20 mouse cellular contexts compared by ENCODE assay signal in the genomic region with DNA sequence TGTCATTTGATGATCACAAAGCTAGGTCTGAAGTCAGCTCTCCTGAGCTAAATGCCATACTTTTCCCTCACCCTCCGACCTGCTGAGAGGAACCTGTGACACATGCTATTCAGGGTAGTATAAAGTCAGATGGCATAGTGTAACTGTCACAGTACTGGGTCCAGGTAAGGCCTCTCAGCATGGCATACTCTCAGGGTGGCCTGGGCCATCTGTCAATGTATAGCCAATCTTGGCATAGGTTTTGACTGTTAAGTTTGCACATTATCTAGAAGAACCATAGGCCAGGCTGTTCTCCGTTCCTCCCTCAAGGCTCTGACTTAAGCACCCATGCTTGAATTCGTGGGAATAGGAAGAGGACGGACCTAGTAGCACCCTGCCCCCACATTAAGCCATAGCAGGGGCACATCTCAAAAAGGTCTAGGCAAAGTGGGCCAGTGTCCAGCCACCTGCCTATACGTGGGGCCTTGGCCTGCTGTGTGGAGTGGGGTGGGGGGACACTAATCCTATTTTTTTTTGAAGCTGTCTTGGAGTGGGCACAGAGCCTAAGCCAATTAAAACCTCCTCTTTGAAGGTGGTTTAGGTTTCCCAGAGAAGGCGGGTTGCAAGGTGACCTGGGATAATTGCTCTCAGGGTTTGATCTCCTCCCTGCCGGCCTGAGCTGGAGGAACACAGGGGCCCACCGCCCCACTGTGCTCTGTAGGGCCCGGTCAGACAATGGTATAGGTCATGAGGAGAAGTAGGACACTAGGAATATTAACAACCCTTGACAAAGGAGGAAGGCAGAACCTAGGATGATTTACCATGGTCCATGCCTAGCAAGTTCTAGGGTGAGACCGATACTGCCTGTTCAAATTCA.
A peak's percentile ranks its signal among the peaks of the same experiment; 100 is the strongest.
DNase-seq lines count a peak whose midpoint lies in the region; ATAC-seq lines count a peak whose summit lies in the region.
"Had no signal": no experiment of that assay in that cellular context is flagged by ENCODE, and none has a peak within 500 bp of the region (broad histone marks: within the 10 kb centered on the region; RNA-seq: fewer than 3 reads in every experiment).

No protein-coding gene starts in this region.

- H3K4me2 ChIP-seq in hindbrain, embryonic 15.5 days: no peak overlapping the region
- no peak overlapping the region for H3K4me2 ChIP-seq in hindbrain, embryonic 14.5 days (replicated peaks)
- no peak overlapping the region for H3K4me2 ChIP-seq in hindbrain, embryonic 16.5 days (ENCODE audit: low read length)
- H3K4me2 ChIP-seq: limb, embryonic 12.5 days; neural tube, embryonic 13.5 days had no signal

- H3K27ac ChIP-seq in hindbrain, embryonic 15.5 days (replicated peaks): no peak overlapping the region
- no peak overlapping the region for H3K27ac ChIP-seq in hindbrain, embryonic 14.5 days
- no peak overlapping the region for H3K27ac ChIP-seq in hindbrain, embryonic 16.5 days (ENCODE audit: low read depth, low read length)
- H3K27ac ChIP-seq: limb, embryonic 12.5 days; neural tube, embryonic 13.5 days had no signal

- no peaks in the 10 kb centered on the region for H3K27me3 ChIP-seq in hindbrain, embryonic 15.5 days
- no peaks in the 10 kb centered on the region for H3K27me3 ChIP-seq in hindbrain, embryonic 14.5 days (ENCODE audit: control insufficient read depth, insufficient read depth, low read length)
- no peaks in the 10 kb centered on the region for H3K27me3 ChIP-seq in hindbrain, embryonic 16.5 days (replicated peaks; ENCODE audit: control insufficient read depth, insufficient read depth, low read length)
- H3K27me3 ChIP-seq: limb, embryonic 12.5 days; neural tube, embryonic 13.5 days had no signal

- H3K4me3 ChIP-seq in hindbrain, embryonic 15.5 days: no peak overlapping the region
- no peak overlapping the region for H3K4me3 ChIP-seq in hindbrain, embryonic 14.5 days (replicated peaks; ENCODE audit: low read length)
- no peak overlapping the region for H3K4me3 ChIP-seq in hindbrain, embryonic 16.5 days (ENCODE audit: low read length)
- H3K4me3 ChIP-seq: limb, embryonic 12.5 days; neural tube, embryonic 13.5 days had no signal

- H3K9me3 ChIP-seq in hindbrain, embryonic 15.5 days: no peaks in the 10 kb centered on the region
- H3K9me3 ChIP-seq in hindbrain, embryonic 14.5 days (ENCODE audit: control insufficient read depth, low read length): no peaks in the 10 kb centered on the region
- no peaks in the 10 kb centered on the region for H3K9me3 ChIP-seq in hindbrain, embryonic 16.5 days (ENCODE audit: control insufficient read depth, low read length)
- H3K9me3 ChIP-seq: limb, embryonic 12.5 days; neural tube, embryonic 13.5 days had no signal

- 0 out of 2 replicates have a peak, but pooled peaks cover 6% of the 10 kb centered on the region for H3K4me1 ChIP-seq in hindbrain, embryonic 15.5 days (replicated peaks)
- no peaks in the 10 kb centered on the region for H3K4me1 ChIP-seq in hindbrain, embryonic 14.5 days (replicated peaks; ENCODE audit: control insufficient read depth, insufficient read depth, low read length)
- H3K4me1 ChIP-seq in hindbrain, embryonic 16.5 days (ENCODE audit: control insufficient read depth, insufficient read depth, low read depth, low read length): no peaks in the 10 kb centered on the region
- H3K4me1 ChIP-seq: neural tube, embryonic 13.5 days had no signal

- 63% methylated on average over 10 of the region's 10 CpGs for WGBS in hindbrain, embryonic 15.5 days
- WGBS in hindbrain, embryonic 14.5 days: 65% methylated on average over 10 of the region's 10 CpGs
- WGBS in hindbrain, embryonic 16.5 days: 65% methylated on average over 10 of the region's 10 CpGs

- no peak overlapping the region for H3K9ac ChIP-seq in hindbrain, embryonic 15.5 days
- H3K9ac ChIP-seq in hindbrain, embryonic 14.5 days: no peak overlapping the region
- no peak overlapping the region for H3K9ac ChIP-seq in hindbrain, embryonic 16.5 days (ENCODE audit: low read depth, low read length)
- H3K9ac ChIP-seq: limb, embryonic 12.5 days; liver, postnatal 0 days; neural tube, embryonic 13.5 days had no signal

- ATAC-seq in hindbrain, embryonic 15.5 days (ENCODE audit: low FRiP score, low read depth): peak; percentile 29; the same call in 1 of the 2 replicates
- ATAC-seq in hindbrain, embryonic 14.5 days (ENCODE audit: low FRiP score): no peak
- peak; percentile 60 for ATAC-seq in hindbrain, embryonic 16.5 days
- ATAC-seq: liver, postnatal 0 days; midbrain, embryonic 16.5 days had no signal

- no peak for DNase-seq in hindbrain, embryonic 14.5 days (ENCODE audit: low spot score)
- DNase-seq in cerebellum, adult 18-20 months: peak; percentile 25 to 45
- DNase-seq in cerebellum, postnatal 25 days: peak; percentile 66 to 69
- DNase-seq in natural killer cell, adult 2 months (ENCODE audit: low spot score in 2 of 2): no peak
- no peak for DNase-seq in lung, postnatal 10 days
- DNase-seq in adipocyte (ENCODE audit: low spot score): no peak
- DNase-seq: adrenal gland, postnatal 36 days; heart, adult 18-20 months; heart, postnatal 14 days; kidney, adult 8-10 months; liver, postnatal 0 days; lung, postnatal 4 days; right cerebral cortex, adult 18-20 months; spleen, adult 18-20 months; thymus, postnatal 25 days had no signal

- H3K36me3 ChIP-seq in hindbrain, embryonic 15.5 days: no peaks in the 10 kb centered on the region
- H3K36me3 ChIP-seq in hindbrain, embryonic 14.5 days (replicated peaks; ENCODE audit: control insufficient read depth, insufficient read depth): no peaks in the 10 kb centered on the region
- H3K36me3 ChIP-seq in hindbrain, embryonic 16.5 days (ENCODE audit: control insufficient read depth, insufficient read depth, low read length): no peaks in the 10 kb centered on the region
- H3K36me3 ChIP-seq: limb, embryonic 12.5 days; neural tube, embryonic 13.5 days had no signal

Comparison
In these comparisons a context has a peak if more than half of its experiments do, and no peak if none do; other contexts are left out.
1. DNase-seq: peak in cerebellum, adult 18-20 months (2 of 2) and cerebellum, postnatal 25 days (2 of 2); none in hindbrain, embryonic 14.5 days (single experiment), natural killer cell, adult 2 months (0 of 2), lung, postnatal 10 days (single experiment) and adipocyte (single experiment).